Mouse (Mus musculus) neural tube, embryonic 11.5 days (tissue): ENCODE data around the gene Ifitm7. TPM values are rescaled to one million over a fixed set of nuclear protein-coding genes. Genes with fewer than 3 reads are reported as not detected.

Source experiments
- ATAC-seq: fragments of 200-750 bp; cut with Nextera tagmentation; 2 replicates; pipeline ENCODE4 v1.8.0; 2017; ENCODE audit warnings: moderate number of reproducible peaks, mild to moderate bottlenecking, moderate TSS enrichment, moderate library complexity; ENCODE audit not compliant: insufficient read depth, low FRiP score, low TSS enrichment
- DNase-seq: peaks from one replicate; pipeline ENCODE4 v3.0.0-alpha.2; 2015; ENCODE audit warnings: low spot score
- H3K27ac ChIP-seq: fragments of 300-500 bp; sonication (generic); 2 replicates; pipeline ENCODE4 v1.5.1; 2014; ENCODE audit warnings: low read depth, mild to moderate bottlenecking, low read length
- H3K27me3 ChIP-seq: fragments of 300-500 bp; sonication (generic); 2 replicates; pipeline ENCODE4 v1.6.1; 2014; ENCODE audit warnings: mild to moderate bottlenecking, low read length, mixed read lengths; ENCODE audit not compliant: control insufficient read depth, insufficient read depth
- H3K36me3 ChIP-seq: fragments of 300-500 bp; sonication (generic); 2 replicates; pipeline ENCODE4 v1.6.1; 2014; ENCODE audit warnings: mild to moderate bottlenecking, low read length, moderate library complexity, mixed read lengths; ENCODE audit not compliant: control insufficient read depth, insufficient read depth
- H3K4me1 ChIP-seq: fragments of 300-500 bp; sonication (generic); 2 replicates; pipeline ENCODE4 v1.6.1; 2014; ENCODE audit warnings: low read length, mixed read lengths; ENCODE audit not compliant: control insufficient read depth, insufficient read depth
- H3K4me2 ChIP-seq: fragments of 300-500 bp; sonication (generic); 2 replicates; pipeline ENCODE4 v1.6.1; 2014; ENCODE audit warnings: low read depth, mild to moderate bottlenecking, moderate library complexity
- H3K4me3 ChIP-seq: fragments of 300-500 bp; sonication (generic); 2 replicates; pipeline ENCODE4 v1.5.1; 2014; ENCODE audit warnings: low read depth, low read length
- H3K9ac ChIP-seq: fragments of 300-500 bp; sonication (generic); 2 replicates; pipeline ENCODE4 v1.6.1; 2014; ENCODE audit warnings: mild to moderate bottlenecking, low read length
- H3K9me3 ChIP-seq: fragments of 300-500 bp; sonication (generic); 2 replicates; pipeline ENCODE4 v1.6.1; 2016; ENCODE audit warnings: low read length; ENCODE audit not compliant: control insufficient read depth
- WGBS: fragments of 180-500 bp; shearing (Covaris S2); extraction: QIAGEN DNeasy Blood & Tissue Kit; methylation state at CpG from one replicate; pipeline ENCODE4 v1.1.7; 2014; 5-methylcytosine and 5-hydroxymethylcytosine counted together
- polyA plus RNA-seq: library from polyadenylated mRNA; unstranded; fragments of >200 nt; fragmentation: Nextera tagmentation; extraction: Ambion mirVana; gene quantifications from 2 replicates; pipeline ENCODE4 v1.2.1, GENCODE M21; 2014

Ifitm7 gene
- polyA plus RNA-seq, 1 experiment from 2014 or later: not detected

DNA sequence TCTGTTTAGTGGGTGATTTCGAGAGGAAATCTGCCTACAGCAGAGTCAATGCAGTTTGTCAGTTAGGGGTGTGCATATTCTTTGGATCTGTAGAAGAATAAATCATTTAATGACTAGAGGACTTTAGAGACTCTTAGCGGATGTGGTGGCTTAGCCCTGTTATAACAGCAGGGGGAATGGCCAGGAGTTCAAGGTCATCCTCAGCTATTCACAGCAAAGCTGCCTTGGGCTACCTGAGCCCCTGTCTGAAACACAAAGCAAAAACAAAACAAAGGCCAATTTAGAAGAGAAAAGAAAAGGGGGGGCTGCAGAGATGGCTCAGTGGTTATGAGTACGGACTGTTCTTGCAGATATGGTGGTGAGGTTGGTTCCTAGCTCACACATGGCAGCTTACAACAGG lies 35.4 kb downstream of the Ifitm7 start:
- no peaks in the 10 kb centered on the region for H3K27me3 ChIP-seq
- no peak overlapping the region for H3K9ac ChIP-seq
- 74% methylated on average over 3 of the region's 3 CpGs for WGBS
- H3K4me3 ChIP-seq: no peak overlapping the region
- no peak overlapping the region for H3K4me2 ChIP-seq
- ATAC-seq (no peak), DNase-seq (no peak)
- H3K36me3 ChIP-seq: no peaks in the 10 kb centered on the region
- no peak overlapping the region for H3K27ac ChIP-seq
- no peaks in the 10 kb centered on the region for H3K4me1 ChIP-seq
- no peaks in the 10 kb centered on the region for H3K9me3 ChIP-seq

DNA sequence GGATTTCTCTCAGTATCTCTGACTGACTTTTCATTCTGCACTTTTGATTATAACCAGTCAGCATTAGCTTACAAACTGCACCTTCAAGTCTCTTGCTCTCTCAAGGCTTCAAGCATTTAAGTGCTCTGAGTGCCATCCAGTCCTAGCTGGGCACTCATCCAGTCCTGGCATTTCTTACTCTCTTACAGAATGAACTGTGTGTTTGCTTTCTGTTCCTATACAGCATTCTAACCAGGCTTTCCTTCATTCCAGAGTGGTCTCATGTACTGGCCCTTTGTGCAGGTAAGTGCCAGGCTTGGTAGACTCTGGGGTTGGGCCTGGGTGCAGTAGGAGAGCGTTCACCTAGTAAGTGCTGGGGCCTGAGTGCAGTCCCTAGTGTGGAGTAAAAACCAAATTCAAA lies 40.4 kb downstream of the Ifitm7 start:
- no peak overlapping the region for H3K4me2 ChIP-seq
- ATAC-seq (no peak), DNase-seq (no peak)
- no peak overlapping the region for H3K4me3 ChIP-seq
- 83% methylated on average over 1 of the region's 1 CpGs for WGBS
- H3K36me3 ChIP-seq: no peaks in the 10 kb centered on the region
- no peaks in the 10 kb centered on the region for H3K9me3 ChIP-seq
- no peak overlapping the region for H3K9ac ChIP-seq
- no peaks in the 10 kb centered on the region; the same call in 1 of the 2 replicates for H3K27me3 ChIP-seq
- no peak overlapping the region for H3K27ac ChIP-seq
- no peaks in the 10 kb centered on the region for H3K4me1 ChIP-seq

DNA sequence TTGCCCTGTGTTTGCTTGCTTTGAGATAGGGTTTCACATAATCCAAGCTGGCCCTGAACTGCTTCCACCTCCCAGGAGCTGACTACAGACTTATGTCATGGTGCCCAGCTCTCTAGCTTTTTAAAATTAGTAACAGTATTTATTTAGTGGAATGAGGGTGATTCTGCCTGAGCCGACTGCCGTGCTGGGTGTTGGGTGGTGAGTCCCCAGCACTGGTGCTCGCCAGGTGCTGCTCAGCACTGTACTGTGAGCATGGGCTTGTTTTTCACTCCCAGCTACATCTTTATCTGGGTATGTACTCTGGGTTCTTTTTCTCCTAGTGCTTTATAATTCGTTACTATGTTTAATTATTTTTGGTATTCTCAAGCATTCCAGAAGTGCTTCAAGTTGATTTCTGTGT lies 41.5 kb downstream of the Ifitm7 start:
- Histone ChIP-seq H3K9me3 (no peaks in the 10 kb centered on the region), H3K27ac (no peak overlapping the region), H3K4me1 (no peaks in the 10 kb centered on the region), H3K4me3 (no peak overlapping the region), H3K36me3 (no peaks in the 10 kb centered on the region), H3K27me3 (no peaks in the 10 kb centered on the region; the same call in 1 of the 2 replicates), H3K9ac (no peak overlapping the region), H3K4me2 (no peak overlapping the region)
- ATAC-seq (no peak), DNase-seq (no peak)
- WGBS: 81% methylated on average over 4 of the region's 4 CpGs

DNA sequence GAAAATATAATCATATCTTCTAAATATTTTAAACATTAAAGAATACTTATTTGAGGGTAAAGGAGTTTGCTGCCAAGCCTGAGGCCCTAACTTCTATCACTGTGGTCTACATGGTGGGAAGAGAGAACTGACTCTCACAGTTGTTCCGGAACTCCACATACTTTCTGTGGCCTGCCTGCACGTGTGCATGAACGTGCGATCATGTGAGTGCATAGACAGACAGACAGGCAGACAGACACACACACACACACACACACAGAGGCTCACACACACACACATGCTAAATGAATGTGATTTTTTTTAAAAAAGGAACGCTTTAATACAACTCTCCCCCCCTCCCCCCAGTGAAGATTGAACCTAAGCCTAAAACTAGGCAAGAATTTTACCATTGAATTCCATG lies 41.9 kb downstream of the Ifitm7 start:
- Histone ChIP-seq H3K36me3 (no peaks in the 10 kb centered on the region), H3K4me3 (no peak overlapping the region), H3K27me3 (no peaks in the 10 kb centered on the region; the same call in 1 of the 2 replicates), H3K9ac (no peak overlapping the region), H3K9me3 (no peaks in the 10 kb centered on the region), H3K4me2 (no peak overlapping the region), H3K27ac (no peak overlapping the region), H3K4me1 (no peaks in the 10 kb centered on the region)
- no peak for DNase-seq
- ATAC-seq: no peak
- WGBS: 83% methylated on average over 5 of the region's 5 CpGs

DNA sequence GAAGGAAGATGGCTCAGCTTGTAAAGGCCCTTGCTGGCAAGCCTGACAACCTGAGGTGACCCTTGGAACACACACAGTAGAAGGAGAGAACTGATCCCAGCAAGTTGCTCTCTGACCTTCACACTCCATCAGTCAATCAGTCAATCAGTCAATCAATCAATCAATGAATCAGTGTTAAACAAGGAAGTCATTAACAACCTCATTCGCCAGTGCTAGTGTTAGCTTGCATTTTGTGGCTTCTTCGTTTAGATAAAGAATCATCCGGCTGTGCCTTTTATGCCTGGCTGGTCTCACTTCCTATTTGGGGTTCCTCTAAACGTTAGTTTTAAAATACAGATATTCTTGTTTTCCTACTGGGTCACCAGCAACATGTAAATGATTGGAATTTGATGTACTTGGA lies 42.5 kb downstream of the Ifitm7 start:
- H3K9ac ChIP-seq: no peak overlapping the region
- DNase-seq: no peak
- 63% methylated on average over 4 of the region's 4 CpGs for WGBS
- H3K4me3 ChIP-seq: no peak overlapping the region
- no peak overlapping the region for H3K27ac ChIP-seq
- no peak overlapping the region for H3K4me2 ChIP-seq
- H3K27me3 ChIP-seq: no peaks in the 10 kb centered on the region; the same call in 1 of the 2 replicates
- H3K4me1 ChIP-seq: no peaks in the 10 kb centered on the region
- no peaks in the 10 kb centered on the region for H3K36me3 ChIP-seq
- no peak for ATAC-seq
- no peaks in the 10 kb centered on the region for H3K9me3 ChIP-seq

DNA sequence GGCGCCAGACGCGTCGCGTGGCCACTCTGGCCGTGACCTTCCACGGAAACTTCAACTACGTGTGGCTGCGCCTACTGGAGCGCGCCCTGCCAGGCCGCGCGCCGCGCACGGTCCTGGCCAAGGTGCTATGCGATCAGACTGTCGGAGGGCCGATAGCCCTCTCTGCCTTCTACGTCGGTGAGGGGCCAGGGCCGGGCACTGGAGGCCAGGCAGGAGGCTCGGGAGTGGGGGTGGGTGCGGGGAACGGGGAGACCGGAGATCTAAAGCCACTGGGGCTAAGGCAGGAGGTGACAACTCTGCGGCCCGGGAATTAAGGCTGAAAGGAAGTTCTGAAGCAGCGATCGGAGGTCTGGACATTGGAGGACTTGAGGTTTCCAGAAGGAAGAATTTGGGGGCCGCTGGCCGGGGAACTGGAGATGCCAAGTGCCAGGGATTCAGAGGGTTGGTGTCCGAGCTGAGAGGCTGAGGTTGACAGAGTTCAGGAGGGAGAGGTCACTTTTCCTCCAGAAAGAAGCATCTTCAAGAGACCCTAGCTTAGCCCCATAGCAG lies 45.8 kb downstream of the Ifitm7 start:
- peak; percentile 74 for ATAC-seq
- no peak for DNase-seq
- no peaks in the 10 kb centered on the region for H3K36me3 ChIP-seq
- H3K9me3 ChIP-seq: no peaks in the 10 kb centered on the region
- WGBS: 3% methylated on average over 34 of the region's 34 CpGs
- no peak overlapping the region for H3K27ac ChIP-seq
- peak overlapping the region; percentile 98 for H3K4me2 ChIP-seq
- H3K4me1 ChIP-seq: no peaks in the 10 kb centered on the region
- H3K27me3 ChIP-seq: no peaks in the 10 kb centered on the region; the same call in 1 of the 2 replicates
- H3K4me3 ChIP-seq: peak overlapping the region; percentile 61
- H3K9ac ChIP-seq: peak overlapping the region; percentile 58

DNA sequence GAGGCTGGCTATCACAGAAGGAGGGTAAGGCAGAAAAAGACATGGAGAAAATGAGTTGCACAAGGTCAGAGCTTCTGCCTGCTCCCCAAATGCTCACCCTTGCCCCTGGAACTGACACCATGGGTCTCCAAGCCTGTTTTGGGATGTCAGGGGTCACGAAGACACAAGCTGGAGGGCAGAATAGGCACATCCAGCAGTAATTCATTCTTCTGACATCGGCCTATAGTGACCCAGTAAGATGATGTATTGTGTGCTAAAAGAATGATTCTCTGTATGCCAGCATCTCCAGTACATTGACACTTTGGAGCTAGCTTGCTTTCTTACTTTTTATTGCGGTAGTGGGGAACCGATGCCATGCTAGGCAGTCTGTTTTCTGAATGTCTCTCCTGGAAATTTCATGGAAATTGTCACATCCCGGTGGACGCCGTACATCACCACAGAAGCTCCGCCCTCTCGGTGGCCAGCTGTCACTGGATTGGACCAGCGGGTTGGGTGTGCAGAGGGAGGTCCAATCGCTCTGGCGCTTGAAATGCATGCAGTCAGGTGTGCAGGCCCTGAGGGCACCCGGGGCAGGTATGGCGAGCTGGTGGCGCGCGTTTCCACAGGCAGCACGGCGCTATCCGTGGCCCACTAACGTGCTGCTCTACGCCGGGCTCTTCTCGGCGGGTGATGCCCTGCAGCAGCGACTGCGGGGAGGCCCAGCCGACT lies 46.4 kb downstream of the Ifitm7 start:
- Histone ChIP-seq H3K4me3 (peak overlapping the region; percentile 61), H3K4me1 (no peaks in the 10 kb centered on the region), H3K36me3 (no peaks in the 10 kb centered on the region), H3K27me3 (no peaks in the 10 kb centered on the region; the same call in 1 of the 2 replicates), H3K9ac (peak overlapping the region; percentile 58), H3K9me3 (no peaks in the 10 kb centered on the region), H3K4me2 (peak overlapping the region; percentile 98), H3K27ac (no peak overlapping the region)
- DNase-seq (peak; percentile 63), ATAC-seq (peak; percentile 95)
- WGBS: 4% methylated on average over 28 of the region's 28 CpGs
